Mouse (Mus musculus) C2C12 (cell line): ENCODE measurements around the gene Vac14. TPM values are rescaled to one million over a fixed set of nuclear protein-coding genes. Genes with fewer than 3 reads are reported as not detected.

Experiments used
- H3K27me3 ChIP-seq: one replicate; pipeline ENCODE4 v1.6.1; 2011; ENCODE audit not compliant: control insufficient read depth, insufficient read depth, insufficient read length
- H3K36me3 ChIP-seq: one replicate; pipeline ENCODE4 v1.6.1; 2011; ENCODE audit not compliant: control insufficient read depth, insufficient read depth
- H3K4me3 ChIP-seq: one replicate; pipeline ENCODE4 v1.5.1; 2011; ENCODE audit warnings: mild to moderate bottlenecking, control low read depth; ENCODE audit not compliant: poor library complexity, insufficient read depth, severe bottlenecking
- H3K79me2 ChIP-seq: one replicate; pipeline ENCODE4 v1.6.1; 2011; ENCODE audit not compliant: control insufficient read depth, insufficient read depth
- H3K79me3 ChIP-seq: one replicate; pipeline ENCODE4 v1.6.1; 2011; ENCODE audit warnings: low read depth, control low read depth
- H3ac ChIP-seq: one replicate; pipeline ENCODE3; 2011; ENCODE audit warnings: low read depth; ENCODE audit not compliant: control insufficient read depth, insufficient read length
- CEBPB ChIP-seq: IDR thresholded peaks from one replicate; pipeline ENCODE4 v1.6.1; 2011; ENCODE audit warnings: low read depth, mild to moderate bottlenecking, control low read depth, moderate library complexity
- CTCF ChIP-seq: IDR thresholded peaks from one replicate; pipeline ENCODE4 v1.5.1; 2011; ENCODE audit not compliant: control insufficient read depth, insufficient read depth, insufficient read length
- FOSL1 ChIP-seq: IDR thresholded peaks from one replicate; pipeline ENCODE4 v1.8.0; 2011; ENCODE audit warnings: mild to moderate bottlenecking, low read length; ENCODE audit not compliant: poor library complexity, insufficient read depth, severe bottlenecking
- MAX ChIP-seq: IDR thresholded peaks from one replicate; pipeline ENCODE4 v1.6.1; 2011; ENCODE audit warnings: mild to moderate bottlenecking, control low read depth
- MYOD1 ChIP-seq: IDR thresholded peaks from one replicate; pipeline ENCODE4 v1.6.1; 2011; ENCODE audit warnings: low read depth; ENCODE audit not compliant: control insufficient read depth, insufficient read length
- MYOG ChIP-seq: IDR thresholded peaks from one replicate; pipeline ENCODE4 v1.6.1; 2011; ENCODE audit not compliant: control insufficient read depth, insufficient read length; ENCODE audit errors: extremely low read depth
- USF1 ChIP-seq: IDR thresholded peaks from one replicate; pipeline ENCODE4 v1.6.1; 2011; ENCODE audit warnings: low read depth, mild to moderate bottlenecking, control low read depth, moderate library complexity
- polyA plus RNA-seq: library from polyadenylated mRNA; unstranded; fragments of >200 nt; fragmentation: generic; extraction: Trizol; gene quantifications from one replicate; pipeline ENCODE4 v1.2.1, GENCODE M21; 2012; ENCODE audit warnings: missing spikeins

Vac14 gene
- polyA plus RNA-seq, 1 experiment, result 22.2 TPM

DNA sequence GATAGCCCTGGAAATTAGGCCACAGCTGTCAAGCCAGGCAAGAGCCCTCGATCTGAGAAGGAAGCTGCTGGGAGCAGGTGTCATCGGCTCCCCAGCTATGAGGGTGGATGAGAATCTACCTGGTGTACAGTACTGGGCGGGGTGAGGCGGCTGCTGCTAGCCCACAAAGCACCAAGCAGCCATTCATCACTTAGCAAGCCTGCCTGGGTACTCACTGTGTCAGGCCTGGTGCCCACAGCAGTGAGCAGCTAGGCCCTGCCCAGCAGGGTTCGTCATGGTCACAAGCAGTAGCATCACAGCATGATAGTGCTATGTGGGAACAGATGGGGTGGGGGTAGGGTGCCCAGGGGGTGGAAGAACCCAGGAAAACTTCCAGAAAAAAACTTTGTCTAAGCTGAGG lies 77.0 kb downstream of the Vac14 start:
- Histone ChIP-seq H3ac (no peak overlapping the region), H3K4me3 (no peak overlapping the region), H3K79me2 (no peaks in the 10 kb centered on the region), H3K36me3 (no peaks in the 10 kb centered on the region), H3K27me3 (no peaks in the 10 kb centered on the region), H3K79me3 (no peaks in the 10 kb centered on the region)
- TF ChIP-seq USF1 (no peak), FOSL1 (no peak), CEBPB (no peak), MYOD1 (no peak), CTCF (no peak), MAX (no peak), MYOG (no peak)

DNA sequence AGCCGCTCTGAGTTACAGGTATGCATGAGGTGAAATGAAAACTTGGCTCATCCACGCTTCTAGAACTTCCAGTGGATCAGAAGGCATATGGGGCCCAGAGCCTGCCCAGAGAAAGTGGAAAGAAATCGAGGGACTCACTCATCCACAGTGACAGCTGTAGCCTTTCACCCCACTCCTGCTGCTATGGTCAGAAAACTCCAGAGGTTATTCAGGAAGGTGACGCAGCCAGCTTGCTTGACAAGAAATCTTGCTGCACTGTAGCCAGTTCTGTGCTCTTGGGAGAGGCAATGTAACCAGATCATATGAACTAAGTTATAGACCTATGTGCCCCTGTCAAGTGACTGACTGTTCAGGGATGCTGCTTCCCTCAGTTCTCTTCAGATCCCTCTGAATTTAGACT lies 77.7 kb downstream of the Vac14 start:
- Histone ChIP-seq H3K79me2 (no peaks in the 10 kb centered on the region), H3K79me3 (no peaks in the 10 kb centered on the region), H3K4me3 (no peak overlapping the region), H3K27me3 (no peaks in the 10 kb centered on the region), H3K36me3 (no peaks in the 10 kb centered on the region), H3ac (no peak overlapping the region)
- TF ChIP-seq MYOD1 (no peak), CEBPB (no peak), MAX (no peak), USF1 (no peak), CTCF (no peak), FOSL1 (no peak), MYOG (no peak)

DNA sequence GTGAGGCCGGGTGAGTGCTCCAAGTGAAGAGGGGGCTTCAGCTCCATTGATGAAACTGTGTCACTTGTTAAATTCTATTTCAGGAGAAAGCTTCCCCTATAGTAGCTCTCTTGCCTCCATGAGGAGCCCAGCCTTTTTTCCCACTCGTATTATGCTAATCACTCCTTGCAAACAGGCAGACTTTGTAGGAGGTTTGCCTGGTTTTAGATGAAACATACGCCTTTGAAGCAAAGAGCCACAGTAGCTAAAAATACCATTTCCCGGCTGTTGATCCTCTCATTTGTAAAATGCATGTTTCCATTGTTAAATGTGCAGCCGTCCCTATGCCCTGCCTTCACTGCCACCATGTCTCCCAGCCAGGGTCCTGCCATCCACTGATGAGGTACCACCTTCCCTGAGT lies 79.2 kb downstream of the Vac14 start:
- Histone ChIP-seq H3K79me3 (no peaks in the 10 kb centered on the region), H3ac (no peak overlapping the region), H3K4me3 (no peak overlapping the region), H3K27me3 (no peaks in the 10 kb centered on the region), H3K79me2 (no peaks in the 10 kb centered on the region), H3K36me3 (no peaks in the 10 kb centered on the region)
- TF ChIP-seq FOSL1 (no peak), MAX (no peak), CEBPB (no peak), MYOG (no peak), MYOD1 (no peak), CTCF (no peak), USF1 (no peak)

GRCm38 (mm10) chr8:110698098-110698497 lies 79.7 kb downstream of the Vac14 start:
- H3K79me2 ChIP-seq, result no peaks in the 10 kb centered on the region
- TF ChIP-seq CTCF (no peak), MYOG (no peak), CEBPB (no peak), FOSL1 (no peak), MYOD1 (no peak), USF1 (no peak), MAX (no peak)
- H3K4me3 ChIP-seq, result no peak overlapping the region
- H3K36me3 ChIP-seq, result no peaks in the 10 kb centered on the region
- H3ac ChIP-seq, result no peak overlapping the region
- no peaks in the 10 kb centered on the region for H3K27me3 ChIP-seq
- no peaks in the 10 kb centered on the region for H3K79me3 ChIP-seq

- Histone ChIP-seq H3K36me3 (no peaks in the 10 kb centered on the region), H3K27me3 (no peaks in the 10 kb centered on the region), H3K79me3 (no peaks in the 10 kb centered on the region), H3K79me2 (no peaks in the 10 kb centered on the region), H3K4me3 (no peak overlapping the region), H3ac (no peak overlapping the region)
- TF ChIP-seq CEBPB (no peak), FOSL1 (no peak), MAX (no peak), USF1 (no peak), MYOD1 (no peak), MYOG (no peak)
Observed at GRCm38 (mm10) chr8:110699501-110699900, 81.1 kb downstream of the Vac14 start.

DNA sequence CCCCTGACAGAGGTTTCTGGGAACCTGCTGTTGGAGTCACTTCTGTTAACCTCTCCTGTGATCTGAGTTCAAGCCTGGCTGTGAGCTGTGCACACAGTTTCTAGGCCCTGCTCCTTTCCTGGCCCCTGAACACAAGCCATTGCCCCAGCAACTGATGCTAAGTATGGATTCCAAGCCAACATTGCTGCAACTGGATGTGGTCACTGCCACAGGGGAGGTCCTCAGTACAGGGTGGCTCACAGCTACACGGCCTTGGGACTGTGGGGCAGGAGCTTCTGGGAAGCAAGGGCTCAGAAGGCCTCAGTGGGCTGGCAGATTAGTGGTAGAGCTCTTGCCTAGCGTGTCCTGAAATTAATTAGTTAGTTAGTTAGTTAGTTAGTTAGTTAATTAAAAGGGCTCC lies 82.2 kb downstream of the Vac14 start:
- no peaks in the 10 kb centered on the region for H3K27me3 ChIP-seq
- H3K79me3 ChIP-seq, result no peaks in the 10 kb centered on the region
- no peaks in the 10 kb centered on the region for H3K79me2 ChIP-seq
- no peak overlapping the region for H3K4me3 ChIP-seq
- no peak overlapping the region for H3ac ChIP-seq
- TF ChIP-seq CEBPB, result no peak
- H3K36me3 ChIP-seq, result no peaks in the 10 kb centered on the region
